Comparison of ENCODE assay signal across 16 mouse cellular contexts in genomic region chr5:53564309-53564708, GRCm38 (mm10).
DNase-seq lines count a peak whose midpoint lies in the region; ATAC-seq and TF ChIP-seq lines count a peak whose summit lies in the region.
"Had no signal": no experiment of that assay in that cellular context is flagged by ENCODE, and none has a peak within 500 bp of the region (broad histone marks: within the 10 kb centered on the region; RNA-seq: fewer than 3 reads in every experiment).

No protein-coding gene starts in this region.

- H3K27me3 ChIP-seq in myocyte (ENCODE audit: control insufficient read depth, insufficient read depth, insufficient read length), result no peaks in the 10 kb centered on the region
- no peaks in the 10 kb centered on the region for H3K27me3 ChIP-seq in midbrain, embryonic 14.5 days (ENCODE audit: control insufficient read depth, insufficient read depth, low read length)
- H3K27me3 ChIP-seq: forebrain, embryonic 15.5 days; neural tube, embryonic 13.5 days had no signal

- H3K4me2 ChIP-seq in myocyte (ENCODE audit: low read depth), result peak overlapping the region; percentile 64
- H3K4me2 ChIP-seq in midbrain, embryonic 14.5 days (ENCODE audit: low read length), result no peak overlapping the region
- H3K4me2 ChIP-seq: forebrain, embryonic 15.5 days; neural tube, embryonic 13.5 days had no signal

- no peak for ATAC-seq in midbrain, embryonic 14.5 days (ENCODE audit: low FRiP score, low TSS enrichment)
- ATAC-seq: forebrain, embryonic 15.5 days had no signal

- no peak overlapping the region for H3ac ChIP-seq in myocyte (ENCODE audit: control insufficient read depth, insufficient read length)

- 93% methylated on average over 19 of the region's 19 CpGs for WGBS in midbrain, embryonic 14.5 days

- H3K36me3 ChIP-seq in myocyte (ENCODE audit: control insufficient read depth, insufficient read depth), result no peaks in the 10 kb centered on the region
- H3K36me3 ChIP-seq in midbrain, embryonic 14.5 days (ENCODE audit: control insufficient read depth, insufficient read depth, low read length), result no peaks in the 10 kb centered on the region
- H3K36me3 ChIP-seq: forebrain, embryonic 15.5 days; neural tube, embryonic 13.5 days had no signal

- H3K4me1 ChIP-seq in midbrain, embryonic 14.5 days (ENCODE audit: control insufficient read depth, insufficient read depth, low read length), result no peaks in the 10 kb centered on the region
- H3K4me1 ChIP-seq: forebrain, embryonic 15.5 days; neural tube, embryonic 13.5 days had no signal

- H3K27ac ChIP-seq in midbrain, embryonic 14.5 days (replicated peaks; ENCODE audit: low read depth, low read length), result no peak overlapping the region
- H3K27ac ChIP-seq: forebrain, embryonic 15.5 days; neural tube, embryonic 13.5 days had no signal

- no peak overlapping the region for H3K9ac ChIP-seq in midbrain, embryonic 14.5 days (replicated peaks; ENCODE audit: low read length)
- H3K9ac ChIP-seq: forebrain, embryonic 15.5 days; neural tube, embryonic 13.5 days had no signal

- DNase-seq in 3T3-L1 (ENCODE audit: low read depth, low spot score) (peak; percentile 88), NIH3T3 (ENCODE audit: low read depth) (peak; percentile 90)
- DNase-seq in fibroblast of lung, adult 2 months (ENCODE audit: low read depth), result peak; percentile 57
- DNase-seq in midbrain, embryonic 14.5 days, result no peak
- DNase-seq in right cerebral cortex, postnatal 25 days, result no peak
- DNase-seq in layer of hippocampus, adult 9-10 months (ENCODE audit: low spot score), result no peak
- DNase-seq: adrenal gland, adult 8-10 months; cerebellum, adult 9-10 months; embryo, embryonic 11 days; gastrocnemius, postnatal 10 days; kidney, adult 2 months; kidney, postnatal 36 days; thymus, adult 2 months had no signal

- no peaks in the 10 kb centered on the region for H3K79me2 ChIP-seq in myocyte (ENCODE audit: control insufficient read depth, insufficient read depth)

- H3K9me3 ChIP-seq in midbrain, embryonic 14.5 days (ENCODE audit: control insufficient read depth, low read length), result no peaks in the 10 kb centered on the region
- H3K9me3 ChIP-seq: forebrain, embryonic 15.5 days; neural tube, embryonic 13.5 days had no signal

- TF ChIP-seq POLR2A in myocyte (IDR thresholded peaks at IDR 0.05; ENCODE audit: insufficient read length, low read depth), result no peak

- H3K4me3 ChIP-seq in myocyte, result peak overlapping the region; percentile 1
- no peak overlapping the region for H3K4me3 ChIP-seq in midbrain, embryonic 14.5 days (replicated peaks; ENCODE audit: low read depth, low read length)
- H3K4me3 ChIP-seq: forebrain, embryonic 15.5 days; neural tube, embryonic 13.5 days had no signal

TF ChIP-seq in myocyte, 11 proteins besides CTCF, POLR2A, EP300 and RAD21:
- TF ChIP-seq REST (IDR thresholded peaks at IDR 0.05; ENCODE audit: insufficient read depth, insufficient read length) (no peak), TCF12 (IDR thresholded peaks at IDR 0.05; ENCODE audit: insufficient read depth, poor library complexity, severe bottlenecking) (no peak), SRF (IDR thresholded peaks at IDR 0.05; ENCODE audit: control insufficient read depth, insufficient read length, low read depth) (no peak), MYOD1 (IDR thresholded peaks at IDR 0.05; ENCODE audit: control insufficient read depth in 1 of 3, insufficient read length in 2 of 3, low read depth in 2 of 3) (no peak), CEBPB (IDR thresholded peaks at IDR 0.05; ENCODE audit: insufficient read depth, poor library complexity, severe bottlenecking) (no peak), USF1 (IDR thresholded peaks at IDR 0.05; ENCODE audit: low read depth) (no peak), MYOG (IDR thresholded peaks at IDR 0.05; ENCODE audit: control insufficient read depth in 1 of 3, insufficient read depth in 1 of 3, insufficient read length in 2 of 3, low read depth in 2 of 3) (no peak), POLR2AphosphoS2 (IDR thresholded peaks at IDR 0.05; ENCODE audit: insufficient read length, low read depth) (no peak), TCF3 (IDR thresholded peaks at IDR 0.05; ENCODE audit: insufficient read length, low read depth) (no peak), MAX (IDR thresholded peaks at IDR 0.05; ENCODE audit: low read depth) (no peak), E2F4 (IDR thresholded peaks at IDR 0.05; ENCODE audit: insufficient read depth) (no peak)

Comparison
In these comparisons a context has a peak if more than half of its experiments do, and no peak if none do; other contexts are left out.
1. DNase-seq: peak in 3T3-L1 (single experiment), NIH3T3 (single experiment) and fibroblast of lung, adult 2 months (single experiment); none in midbrain, embryonic 14.5 days (single experiment), right cerebral cortex, postnatal 25 days (single experiment) and layer of hippocampus, adult 9-10 months (single experiment).